Mouse (Mus musculus) E14TG2a.4 (cell line): ENCODE measurements at regions not wholly inside any gene's neighbourhood (a gene's known extent, or its start where the extent isn't known, plus 50 kb on each side); places are given as distances from the start of the nearest gene placed in this dataset.
A peak's percentile ranks its signal among the peaks of the same experiment; 100 is the strongest.

Source experiments
- H3K27me3 ChIP-seq: 2 replicates; pipeline ENCODE4 v1.6.1; 2014; ENCODE audit warnings: low read length, control low read depth; ENCODE audit not compliant: insufficient read depth
- H3K36me3 ChIP-seq: 2 replicates; pipeline ENCODE4 v1.6.1; 2014; ENCODE audit warnings: low read length, control low read depth; ENCODE audit not compliant: insufficient read depth
- H3K4me1 ChIP-seq: replicated peaks from 2 replicates; pipeline ENCODE4 v1.6.1; 2014; ENCODE audit warnings: low read depth, low read length, control low read depth
- H3K4me3 ChIP-seq: replicated peaks from 2 replicates; pipeline ENCODE4 v1.5.1; 2014; ENCODE audit warnings: mild to moderate bottlenecking, low read length
- H3K9me3 ChIP-seq: 2 replicates; pipeline ENCODE4 v1.6.1; 2014; ENCODE audit warnings: low read length, control low read depth
- CTCF ChIP-seq: conservative IDR thresholded peaks from 2 replicates; pipeline ENCODE4 v1.5.1; 2014; ENCODE audit warnings: low read length
- NANOG ChIP-seq: IDR thresholded peaks from 2 replicates; pipeline ENCODE4 v1.6.1; 2014; ENCODE audit warnings: borderline replicate concordance, low read length, mixed read lengths
- POU5F1 ChIP-seq: IDR thresholded peaks from 2 replicates; pipeline ENCODE4 v1.6.1; 2014; ENCODE audit warnings: low read length, borderline replicate concordance

GRCm38 (mm10) chr4:66622650-66623394 lies 204.6 kb upstream of the Tlr4 start:
- TF ChIP-seq NANOG (no peak), CTCF (no peak), POU5F1 (no peak)
- H3K36me3 ChIP-seq: no peaks in the 10 kb centered on the region
- H3K9me3 ChIP-seq: no peaks in the 10 kb centered on the region
- no peak overlapping the region for H3K4me3 ChIP-seq
- no peaks in the 10 kb centered on the region for H3K4me1 ChIP-seq
- H3K27me3 ChIP-seq: no peaks in the 10 kb centered on the region

DNA sequence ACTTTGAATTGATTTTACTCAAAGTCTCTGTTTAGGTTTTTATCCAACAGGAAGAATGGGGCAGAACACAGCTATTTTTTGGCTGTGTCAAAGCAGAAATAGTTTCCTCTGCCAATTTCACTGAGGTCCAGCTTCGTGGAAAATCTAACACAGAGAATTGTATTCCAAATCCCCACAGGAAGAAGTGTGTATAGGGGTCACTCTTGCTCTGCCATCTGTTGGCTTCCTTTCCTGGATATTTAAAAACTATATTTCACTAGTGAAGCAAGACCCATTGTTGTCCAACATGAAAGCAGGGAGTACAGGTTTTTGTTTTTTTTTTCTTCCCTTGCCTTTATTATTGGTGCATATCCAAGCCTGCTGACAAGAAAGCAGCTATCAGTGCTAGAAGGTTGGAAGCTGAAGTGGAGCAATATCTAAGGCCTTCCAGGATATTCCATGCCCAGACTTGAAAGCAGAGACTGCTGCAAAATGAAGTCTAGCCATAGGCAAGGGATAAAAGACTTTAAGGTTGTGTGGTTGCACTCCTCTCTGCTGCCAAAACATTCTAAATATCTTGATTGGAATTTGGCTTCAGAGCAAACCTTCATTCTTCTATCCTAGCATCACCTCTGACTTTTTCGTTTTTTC lies 208.5 kb upstream of the Tlr4 start:
- TF ChIP-seq POU5F1: no peak
- no peak for TF ChIP-seq CTCF
- no peak for TF ChIP-seq NANOG
- Histone ChIP-seq H3K36me3 (no peaks in the 10 kb centered on the region), H3K4me3 (no peak overlapping the region), H3K4me1 (no peaks in the 10 kb centered on the region), H3K27me3 (no peaks in the 10 kb centered on the region), H3K9me3 (no peaks in the 10 kb centered on the region)

GRCm38 (mm10) chr4:66617743-66618736 lies 209.3 kb upstream of the Tlr4 start:
- no peak overlapping the region for H3K4me3 ChIP-seq
- H3K36me3 ChIP-seq: no peaks in the 10 kb centered on the region
- TF ChIP-seq CTCF (no peak), POU5F1 (no peak), NANOG (no peak)
- H3K27me3 ChIP-seq: no peaks in the 10 kb centered on the region
- H3K9me3 ChIP-seq: no peaks in the 10 kb centered on the region
- H3K4me1 ChIP-seq: no peaks in the 10 kb centered on the region

- no peaks in the 10 kb centered on the region for H3K4me1 ChIP-seq
- no peaks in the 10 kb centered on the region for H3K27me3 ChIP-seq
- H3K4me3 ChIP-seq: no peak overlapping the region
- no peak for TF ChIP-seq POU5F1
- TF ChIP-seq CTCF: no peak
- no peak for TF ChIP-seq NANOG
- no peaks in the 10 kb centered on the region for H3K9me3 ChIP-seq
- H3K36me3 ChIP-seq: no peaks in the 10 kb centered on the region
Measured at GRCm38 (mm10) chr4:66617101-66617500, 210.3 kb upstream of the Tlr4 start.

GRCm38 (mm10) chr4:66604849-66605248 lies 200.4 kb upstream of the Astn2 start:
- no peaks in the 10 kb centered on the region for H3K4me1 ChIP-seq
- H3K36me3 ChIP-seq: no peaks in the 10 kb centered on the region
- peaks cover 3% of the 10 kb centered on the region; the same call in 1 of the 2 replicates for H3K27me3 ChIP-seq
- H3K4me3 ChIP-seq: no peak overlapping the region
- TF ChIP-seq NANOG (no peak), CTCF (no peak), POU5F1 (no peak)
- H3K9me3 ChIP-seq: no peaks in the 10 kb centered on the region

DNA sequence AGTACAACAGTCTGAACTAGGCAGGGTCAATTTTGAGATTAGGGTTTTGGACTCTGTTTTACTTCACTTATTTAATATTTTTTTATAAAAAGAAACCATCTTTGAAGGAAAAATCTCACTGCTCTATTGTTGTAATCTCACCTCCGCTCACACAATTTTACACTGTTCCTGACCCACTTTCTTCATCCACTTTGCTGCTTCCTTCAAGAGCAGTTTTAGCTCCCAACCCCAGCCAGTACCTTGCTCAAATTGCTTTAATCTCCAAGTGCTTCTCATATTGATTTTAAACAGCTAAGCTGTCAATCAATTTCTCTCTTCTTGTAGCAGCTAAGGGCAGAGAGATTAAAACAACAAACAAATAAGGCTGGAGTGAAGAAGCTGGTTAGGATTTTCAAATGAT lies 194.3 kb upstream of the Astn2 start:
- TF ChIP-seq NANOG (no peak), POU5F1 (no peak), CTCF (no peak)
- Histone ChIP-seq H3K36me3 (no peaks in the 10 kb centered on the region), H3K27me3 (peaks cover 3% of the 10 kb centered on the region; the same call in 1 of the 2 replicates), H3K9me3 (no peaks in the 10 kb centered on the region), H3K4me1 (no peaks in the 10 kb centered on the region), H3K4me3 (no peak overlapping the region)

GRCm38 (mm10) chr4:66586647-66587046 lies 182.2 kb upstream of the Astn2 start:
- Histone ChIP-seq H3K9me3 (no peaks in the 10 kb centered on the region), H3K27me3 (peaks cover 12% of the 10 kb centered on the region)

GRCm38 (mm10) chr4:66586166-66586565 lies 181.8 kb upstream of the Astn2 start:
- H3K27me3 ChIP-seq: peaks cover 12% of the 10 kb centered on the region
- no peaks in the 10 kb centered on the region for H3K9me3 ChIP-seq
- peaks cover 12% of the 10 kb centered on the region for H3K4me1 ChIP-seq
- no peak for TF ChIP-seq CTCF
- peak; percentile 71 for TF ChIP-seq POU5F1
- TF ChIP-seq NANOG: peak; percentile 86
- H3K36me3 ChIP-seq: no peaks in the 10 kb centered on the region
- no peak overlapping the region for H3K4me3 ChIP-seq

More at GRCm38 (mm10) chr4:66586647-66587046, 182.2 kb upstream of the Astn2 start:
- Histone ChIP-seq H3K36me3 (no peaks in the 10 kb centered on the region), H3K4me3 (no peak overlapping the region), H3K4me1 (peaks cover 12% of the 10 kb centered on the region)
- TF ChIP-seq NANOG: no peak
- no peak for TF ChIP-seq POU5F1
- no peak for TF ChIP-seq CTCF
